9 mouse cellular contexts compared by ENCODE assay signal in the genomic region with DNA sequence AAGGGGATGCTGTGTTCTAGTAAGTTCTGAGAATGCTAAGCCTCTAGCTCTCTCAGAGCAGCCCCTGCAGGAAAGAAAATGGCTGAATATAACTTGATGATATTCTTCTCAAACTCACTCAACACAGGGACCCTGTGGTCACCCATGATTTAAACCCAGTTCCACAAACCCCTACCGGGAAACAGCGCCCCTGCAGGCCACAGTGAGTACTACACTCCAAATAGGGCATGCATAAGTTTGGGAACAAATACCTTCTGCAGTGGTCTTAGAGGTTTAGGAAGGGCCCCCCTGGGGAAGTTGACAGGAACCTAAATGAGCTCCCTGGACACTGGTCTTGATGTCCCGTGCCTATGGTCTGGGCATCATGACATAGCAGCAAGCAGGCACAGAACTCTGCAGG. TPM values are rescaled to one million over a fixed set of nuclear protein-coding genes. Genes with fewer than 3 reads are reported as not detected.
A peak's percentile ranks its signal among the peaks of the same experiment; 100 is the strongest.
DNase-seq lines count a peak whose midpoint lies in the region; TF ChIP-seq lines count a peak whose summit lies in the region.
"Had no signal": no experiment of that assay in that cellular context is flagged by ENCODE, and none has a peak within 500 bp of the region (broad histone marks: within the 10 kb centered on the region; RNA-seq: fewer than 3 reads in every experiment).

No protein-coding gene starts in this region.

- no peak for TF ChIP-seq POLR2A in lung, adult 2 months (IDR thresholded peaks at IDR 0.05; ENCODE audit: borderline replicate concordance, extremely low read depth, low read depth, low read length)

- DNase-seq in cerebellum, postnatal 25 days, result peak; percentile 33 to 41
- no peak for DNase-seq in cerebellum, adult 11 months
- no peak for DNase-seq in lung, adult 2 months
- no peak for DNase-seq in lung, adult 18-20 months
- DNase-seq in embryonic facial prominence, embryonic 10.5 days (ENCODE audit: low spot score), result peak; percentile 42
- DNase-seq in testis, postnatal 10 days (ENCODE audit: low spot score), result peak; percentile 75
- DNase-seq in yolk sac, embryonic 10.5 days (ENCODE audit: low spot score), result no peak
- no peak for DNase-seq in cerebellum, adult 11-12 months

- H3K4me3 ChIP-seq in lung, adult 2 months (replicated peaks; ENCODE audit: extremely low read depth, low read depth, low read length), result no peak overlapping the region
- H3K4me3 ChIP-seq in embryonic facial prominence, embryonic 10.5 days, result no peak overlapping the region
- H3K4me3 ChIP-seq: forebrain, embryonic 12.5 days had no signal

- no peaks in the 10 kb centered on the region for H3K36me3 ChIP-seq in embryonic facial prominence, embryonic 10.5 days (replicated peaks)
- H3K36me3 ChIP-seq: forebrain, embryonic 12.5 days had no signal

- no peaks in the 10 kb centered on the region for H3K27me3 ChIP-seq in embryonic facial prominence, embryonic 10.5 days (replicated peaks; ENCODE audit: low read depth, poor library complexity, severe bottlenecking)
- H3K27me3 ChIP-seq: forebrain, embryonic 12.5 days had no signal

- no peaks in the 10 kb centered on the region for H3K4me1 ChIP-seq in lung, adult 2 months (ENCODE audit: control insufficient read depth, insufficient read depth, low read length)
- no peaks in the 10 kb centered on the region for H3K4me1 ChIP-seq in embryonic facial prominence, embryonic 10.5 days
- H3K4me1 ChIP-seq: forebrain, embryonic 12.5 days had no signal

- H3K9me3 ChIP-seq in embryonic facial prominence, embryonic 10.5 days, result no peaks in the 10 kb centered on the region
- H3K9me3 ChIP-seq: forebrain, embryonic 12.5 days had no signal

- 49% methylated on average over 3 of the region's 3 CpGs for WGBS in lung, adult 2 months
- WGBS in embryonic facial prominence, embryonic 10.5 days, result 45% methylated on average over 3 of the region's 3 CpGs

- TF ChIP-seq CTCF in lung, adult 2 months (IDR thresholded peaks at IDR 0.05; ENCODE audit: insufficient read depth, low read length), result peak; percentile 61

- H3K27ac ChIP-seq in embryonic facial prominence, embryonic 10.5 days (replicated peaks), result no peak overlapping the region
- H3K27ac ChIP-seq: forebrain, embryonic 12.5 days had no signal

RNA-seq across cellular contexts. Expression of gene Lgi2, which starts 19.3 kb away (rescaled TPM):
- polyA plus RNA-seq in lung, adult 2 months (2012; rRNA removed), result 1.6 and 2.0 TPM in 2 replicates
- 1.7 and 2.0 TPM in 2 replicates for polyA plus RNA-seq in embryonic facial prominence, embryonic 10.5 days (2016; fragmentation: Nextera tagmentation; extraction: Ambion mirVana)

Comparison
In these comparisons a context has a peak if more than half of its experiments do, and no peak if none do; other contexts are left out.
1. DNase-seq: peak in cerebellum, postnatal 25 days (2 of 2), embryonic facial prominence, embryonic 10.5 days (single experiment) and testis, postnatal 10 days (single experiment); none in cerebellum, adult 11 months (single experiment), lung, adult 2 months (single experiment), lung, adult 18-20 months (0 of 2), yolk sac, embryonic 10.5 days (single experiment) and cerebellum, adult 11-12 months (single experiment).